Mouse (Mus musculus): ENCODE measurements around the gene Phf21a. TPM values are rescaled to one million over a fixed set of nuclear protein-coding genes. Genes with fewer than 3 reads are reported as not detected.

Phf21a gene
- polyA plus RNA-seq, 1 experiment: 28.4 TPM

GRCm38 (mm10) chr2:92375788-92376187 lies 282.9 kb downstream of the Phf21a start:
- WGBS: 5% methylated on average over 10 of the region's 10 CpGs
- no peak for TF ChIP-seq CTCF (IDR thresholded peaks at IDR 0.05; ENCODE audit: extremely low read depth, insufficient read length, insufficient replicate concordance, low read depth, low read length)
- no peak for TF ChIP-seq POLR2A (IDR thresholded peaks at IDR 0.05; ENCODE audit: low read depth, low read length)
- H3K27ac ChIP-seq (ENCODE audit: insufficient read depth, low read depth, low read length): peak overlapping the region; percentile 92
- peak overlapping the region; percentile 78 for H3K4me3 ChIP-seq (ENCODE audit: low read depth, low read length)
- peaks cover 34% of the 10 kb centered on the region for H3K36me3 ChIP-seq (ENCODE audit: control insufficient read depth, insufficient read depth, low read length)
- no peaks in the 10 kb centered on the region for H3K27me3 ChIP-seq (ENCODE audit: control insufficient read depth, insufficient read depth, low read length)
- H3K4me1 ChIP-seq (ENCODE audit: control insufficient read depth, insufficient read depth, insufficient read length, low read length): peaks cover 35% of the 10 kb centered on the region

- no peaks in the 10 kb centered on the region for H3K27me3 ChIP-seq (ENCODE audit: control insufficient read depth, insufficient read depth, low read length)
- peaks cover 40% of the 10 kb centered on the region for H3K36me3 ChIP-seq (ENCODE audit: control insufficient read depth, insufficient read depth, low read length)
- H3K4me1 ChIP-seq (ENCODE audit: control insufficient read depth, insufficient read depth, insufficient read length, low read length): peaks cover 31% of the 10 kb centered on the region
- H3K27ac ChIP-seq (ENCODE audit: insufficient read depth, low read depth, low read length): no peak overlapping the region
- TF ChIP-seq POLR2A (IDR thresholded peaks at IDR 0.05; ENCODE audit: low read depth, low read length): no peak
- no peak for TF ChIP-seq CTCF (IDR thresholded peaks at IDR 0.05; ENCODE audit: extremely low read depth, insufficient read length, insufficient replicate concordance, low read depth, low read length)
- 70% methylated on average over 6 of the region's 6 CpGs for WGBS
- peak overlapping the region; percentile 78 for H3K4me3 ChIP-seq (ENCODE audit: low read depth, low read length)
These were observed 283.4 kb downstream of the Phf21a start for GRCm38 (mm10) chr2:92376300-92376699.

- Histone ChIP-seq H3K4me3 (ENCODE audit: low read depth, low read length) (no peak overlapping the region), H3K36me3 (ENCODE audit: control insufficient read depth, insufficient read depth, low read length) (peaks cover 49% of the 10 kb centered on the region), H3K27me3 (ENCODE audit: control insufficient read depth, insufficient read depth, low read length) (no peaks in the 10 kb centered on the region), H3K27ac (ENCODE audit: insufficient read depth, low read depth, low read length) (no peak overlapping the region), H3K4me1 (ENCODE audit: control insufficient read depth, insufficient read depth, insufficient read length, low read length) (peaks cover 23% of the 10 kb centered on the region)
- no peak for TF ChIP-seq POLR2A (IDR thresholded peaks at IDR 0.05; ENCODE audit: low read depth, low read length)
- no peak for TF ChIP-seq CTCF (IDR thresholded peaks at IDR 0.05; ENCODE audit: extremely low read depth, insufficient read length, insufficient replicate concordance, low read depth, low read length)
- WGBS: 94% methylated on average over 7 of the region's 7 CpGs
These were observed 284.4 kb downstream of the Phf21a start for GRCm38 (mm10) chr2:92377320-92377719.

GRCm38 (mm10) chr2:92379783-92380494 lies 287.0 kb downstream of the Phf21a start:
- no peak overlapping the region for H3K4me3 ChIP-seq (ENCODE audit: low read depth, low read length)
- 81% methylated on average over 17 of the region's 17 CpGs for WGBS
- H3K4me1 ChIP-seq (ENCODE audit: control insufficient read depth, insufficient read depth, insufficient read length, low read length): peaks cover 7% of the 10 kb centered on the region; the same call in 1 of the 2 replicates
- H3K27me3 ChIP-seq (ENCODE audit: control insufficient read depth, insufficient read depth, low read length): no peaks in the 10 kb centered on the region
- peaks cover 54% of the 10 kb centered on the region for H3K36me3 ChIP-seq (ENCODE audit: control insufficient read depth, insufficient read depth, low read length)
- TF ChIP-seq CTCF (IDR thresholded peaks at IDR 0.05; ENCODE audit: extremely low read depth, insufficient read length, insufficient replicate concordance, low read depth, low read length) (no peak), POLR2A (IDR thresholded peaks at IDR 0.05; ENCODE audit: low read depth, low read length) (no peak)
- H3K27ac ChIP-seq (ENCODE audit: insufficient read depth, low read depth, low read length): no peak overlapping the region

GRCm38 (mm10) chr2:92380495-92381050 lies 287.7 kb downstream of the Phf21a start:
- TF ChIP-seq CTCF (IDR thresholded peaks at IDR 0.05; ENCODE audit: extremely low read depth, insufficient read length, insufficient replicate concordance, low read depth, low read length) (no peak), POLR2A (IDR thresholded peaks at IDR 0.05; ENCODE audit: low read depth, low read length) (no peak)
- H3K27me3 ChIP-seq (ENCODE audit: control insufficient read depth, insufficient read depth, low read length): no peaks in the 10 kb centered on the region
- no peak overlapping the region for H3K4me3 ChIP-seq (ENCODE audit: low read depth, low read length)
- 77% methylated on average over 6 of the region's 6 CpGs for WGBS
- peaks cover 7% of the 10 kb centered on the region; the same call in 1 of the 2 replicates for H3K4me1 ChIP-seq (ENCODE audit: control insufficient read depth, insufficient read depth, insufficient read length, low read length)
- no peak overlapping the region for H3K27ac ChIP-seq (ENCODE audit: insufficient read depth, low read depth, low read length)
- H3K36me3 ChIP-seq (ENCODE audit: control insufficient read depth, insufficient read depth, low read length): peaks cover 54% of the 10 kb centered on the region

- Histone ChIP-seq H3K4me3 (ENCODE audit: low read depth, low read length) (no peak overlapping the region), H3K4me1 (ENCODE audit: control insufficient read depth, insufficient read depth, insufficient read length, low read length) (peaks cover 5% of the 10 kb centered on the region; the same call in 1 of the 2 replicates), H3K36me3 (ENCODE audit: control insufficient read depth, insufficient read depth, low read length) (peaks cover 54% of the 10 kb centered on the region), H3K27me3 (ENCODE audit: control insufficient read depth, insufficient read depth, low read length) (no peaks in the 10 kb centered on the region), H3K27ac (ENCODE audit: insufficient read depth, low read depth, low read length) (no peak overlapping the region)
- 88% methylated on average over 5 of the region's 5 CpGs for WGBS
- no peak for TF ChIP-seq CTCF (IDR thresholded peaks at IDR 0.05; ENCODE audit: extremely low read depth, insufficient read length, insufficient replicate concordance, low read depth, low read length)
These were observed 288.2 kb downstream of the Phf21a start for GRCm38 (mm10) chr2:92381161-92381560.

GRCm38 (mm10) chr2:92381901-92382588 lies 289.1 kb downstream of the Phf21a start, which contains the start of gene 1700029I15Rik:
1700029I15Rik (plus strand) TSS chr2:92382538.
- Histone ChIP-seq H3K4me3 (ENCODE audit: low read depth, low read length) (no peak within 1 kb of the TSS), H3K27ac (ENCODE audit: insufficient read depth, low read depth, low read length) (no peak within 1 kb of the TSS), H3K4me1 (ENCODE audit: control insufficient read depth, insufficient read depth, insufficient read length, low read length) (no peaks in the 10 kb centered on the region), H3K36me3 (ENCODE audit: control insufficient read depth, insufficient read depth, low read length) (peaks cover 53% of the 10 kb centered on the region), H3K27me3 (ENCODE audit: control insufficient read depth, insufficient read depth, low read length) (no peaks in the 10 kb centered on the region)
- WGBS: 89% methylated on average over 5 of the region's 5 CpGs
- TF ChIP-seq POLR2A (IDR thresholded peaks at IDR 0.05; ENCODE audit: low read depth, low read length) (no peak), CTCF (IDR thresholded peaks at IDR 0.05; ENCODE audit: extremely low read depth, insufficient read length, insufficient replicate concordance, low read depth, low read length) (no peak)

Data from small intestine, adult 2 months (tissue).